Mouse (Mus musculus): ENCODE results near the gene Guca2a. TPM values are rescaled to one million over a fixed set of nuclear protein-coding genes. Genes with fewer than 3 reads are reported as not detected.
"Not testable (repeated sequence)": the region's sequence is repeated elsewhere in the genome, so short reads cannot be mapped to it uniquely, and the experiment has no call there.

Guca2a gene
- polyA plus RNA-seq, 1 experiment from 2014 or later, result not detected

DNA sequence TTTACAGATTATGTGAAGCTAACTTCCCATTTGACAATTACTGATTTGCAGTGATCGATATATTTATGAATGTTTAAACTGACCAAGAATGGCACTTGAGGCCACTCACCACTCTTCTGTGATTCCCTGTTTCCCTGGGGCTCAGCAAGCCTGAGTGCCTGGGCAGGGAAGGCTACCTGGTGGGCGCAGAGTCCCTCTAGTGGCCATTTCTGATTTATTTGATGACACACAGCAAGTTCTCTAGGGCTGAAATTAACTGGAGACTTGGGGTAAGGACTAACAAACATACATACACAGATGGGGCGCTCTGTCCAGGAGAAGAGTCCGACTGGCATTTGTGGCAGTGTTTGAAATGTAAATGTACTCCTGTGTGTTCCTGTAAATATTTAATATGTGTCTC is 9.1 kb upstream of the Guca2a start:
- not testable (repeated sequence) for H3K27ac ChIP-seq (replicated peaks); DNase-seq (ENCODE audit: low spot score); H3K4me3 ChIP-seq; H3K27me3 ChIP-seq (ENCODE audit: low read depth, poor library complexity, severe bottlenecking); H3K9me3 ChIP-seq (replicated peaks)
- 80% methylated on average over 4 of the region's 4 CpGs for WGBS
- Histone ChIP-seq H3K36me3 (peaks cover 47% of the 10 kb centered on the region), H3K4me1 (peaks cover 20% of the 10 kb centered on the region)

DNA sequence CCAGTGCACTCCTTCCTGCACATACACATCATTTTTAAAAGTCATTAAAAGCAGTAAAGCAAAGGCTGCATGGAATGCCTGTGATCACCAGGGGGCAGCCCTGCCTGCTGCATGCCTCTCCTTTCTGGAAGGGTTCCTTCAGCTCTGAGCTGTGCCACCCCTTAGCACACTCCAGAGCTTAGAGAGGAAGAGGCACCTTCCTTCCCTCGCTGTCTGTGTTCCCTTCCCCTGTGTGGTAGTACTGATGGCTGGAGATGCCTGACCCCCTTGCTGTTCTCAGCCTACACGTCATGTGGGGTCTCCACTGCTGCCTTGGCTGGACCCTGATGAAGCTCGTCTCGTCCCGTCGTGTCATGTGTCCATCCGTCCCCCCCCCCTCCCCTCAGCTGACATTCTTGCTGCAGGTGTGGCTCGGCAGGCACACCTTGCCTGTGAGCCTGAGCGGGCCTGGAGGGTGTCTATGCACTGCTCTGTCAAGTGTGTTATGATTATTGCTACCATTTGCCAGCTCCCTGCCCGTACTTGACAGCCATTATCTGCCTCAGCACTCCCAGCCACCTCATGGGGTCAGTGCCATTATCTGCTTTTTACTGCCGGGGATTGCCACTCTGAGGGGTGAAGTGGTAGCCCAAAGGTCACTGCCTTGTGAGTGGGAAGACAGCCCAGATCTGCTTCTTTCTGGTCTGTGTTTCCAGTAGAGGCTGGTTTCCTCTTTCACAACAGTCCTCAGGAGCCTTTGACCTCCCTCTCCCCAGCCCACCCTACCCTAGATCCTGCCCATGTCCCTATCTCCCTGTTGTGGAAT is 6.2 kb upstream of the Guca2a start:
- Histone ChIP-seq H3K27me3 (ENCODE audit: low read depth, poor library complexity, severe bottlenecking) (no peaks in the 10 kb centered on the region), H3K36me3 (peaks cover 30% of the 10 kb centered on the region), H3K9me3 (replicated peaks) (no peaks in the 10 kb centered on the region), H3K4me3 (no peak overlapping the region), H3K27ac (replicated peaks) (no peak overlapping the region), H3K4me1 (peaks cover 19% of the 10 kb centered on the region)
- WGBS, result 77% methylated on average over 11 of the region's 11 CpGs
- no peak for DNase-seq (ENCODE audit: low spot score)

DNA sequence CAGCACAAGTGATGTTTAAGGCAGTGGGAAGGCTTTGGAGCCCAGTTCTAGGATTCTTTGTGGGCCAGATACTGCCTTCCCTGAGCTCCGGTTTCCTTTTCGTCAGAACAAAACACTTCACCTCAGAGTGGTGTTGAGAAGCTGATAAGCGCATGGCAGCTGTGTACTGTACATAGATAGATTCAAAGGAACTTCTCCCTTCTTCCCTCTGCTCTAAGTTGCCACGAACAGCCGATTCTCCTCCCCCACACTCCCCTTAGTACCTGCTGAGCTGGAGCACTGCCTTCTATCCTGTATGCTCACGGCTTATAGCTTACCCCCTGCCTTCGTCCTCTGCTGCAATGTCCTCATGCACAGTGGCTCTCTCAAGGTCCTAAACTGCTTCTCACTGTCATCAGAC is 4.8 kb upstream of the Guca2a start:
- 69% methylated on average over 7 of the region's 7 CpGs for WGBS
- DNase-seq (ENCODE audit: low spot score), result no peak
- Histone ChIP-seq H3K36me3 (peaks cover 25% of the 10 kb centered on the region), H3K9me3 (replicated peaks) (no peaks in the 10 kb centered on the region), H3K27me3 (ENCODE audit: low read depth, poor library complexity, severe bottlenecking) (no peaks in the 10 kb centered on the region), H3K4me1 (peaks cover 13% of the 10 kb centered on the region; the same call in 1 of the 2 replicates), H3K4me3 (no peak overlapping the region), H3K27ac (replicated peaks) (no peak overlapping the region)

DNA sequence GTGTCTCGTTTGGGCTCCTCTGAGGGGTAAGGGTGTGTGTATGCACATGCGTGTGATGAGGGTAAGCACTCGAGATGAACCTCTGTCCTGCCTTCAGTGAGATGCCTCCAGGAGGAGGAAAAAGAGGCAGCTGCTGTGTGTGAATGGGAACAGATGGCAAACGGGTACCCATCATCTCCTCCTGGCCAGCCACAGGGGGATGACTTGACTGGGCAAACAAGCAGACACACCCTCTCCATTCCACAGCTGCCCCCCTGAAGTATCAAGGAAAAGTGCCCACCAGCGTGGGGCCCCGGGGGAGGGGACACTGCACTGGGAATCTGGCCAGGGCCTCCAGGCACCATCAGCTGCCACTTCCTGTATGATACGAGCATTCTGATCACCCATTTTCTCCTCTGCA is 4.2 kb upstream of the Guca2a start:
- 83% methylated on average over 7 of the region's 7 CpGs for WGBS
- no peak overlapping the region for H3K27ac ChIP-seq (replicated peaks)
- H3K27me3 ChIP-seq (ENCODE audit: low read depth, poor library complexity, severe bottlenecking), result no peaks in the 10 kb centered on the region
- peaks cover 25% of the 10 kb centered on the region for H3K36me3 ChIP-seq
- H3K9me3 ChIP-seq (replicated peaks), result no peaks in the 10 kb centered on the region
- H3K4me1 ChIP-seq, result peaks cover 13% of the 10 kb centered on the region; the same call in 1 of the 2 replicates
- no peak overlapping the region for H3K4me3 ChIP-seq
- no peak for DNase-seq (ENCODE audit: low spot score)

DNA sequence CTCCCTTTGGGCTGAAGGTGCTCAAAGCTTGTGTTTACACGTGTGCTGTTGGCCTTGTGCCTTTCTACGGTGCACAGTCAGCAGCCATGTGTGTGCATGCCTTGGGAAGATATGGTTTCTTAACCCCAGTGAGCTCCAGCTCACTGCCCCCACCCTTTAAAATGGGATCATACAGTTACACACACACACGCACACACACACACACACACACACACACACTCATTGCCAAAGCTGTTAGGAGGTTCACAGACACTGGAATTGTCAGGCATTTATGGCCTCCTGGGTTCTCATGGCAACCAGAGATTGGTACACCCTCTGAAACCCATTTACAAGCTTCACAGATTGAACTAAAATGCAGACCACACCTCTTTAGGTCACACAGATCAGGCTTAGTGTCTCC is 3.6 kb upstream of the Guca2a start:
- H3K27me3 ChIP-seq (ENCODE audit: low read depth, poor library complexity, severe bottlenecking), result no peaks in the 10 kb centered on the region
- H3K4me1 ChIP-seq, result peaks cover 13% of the 10 kb centered on the region; the same call in 1 of the 2 replicates
- WGBS, result 84% methylated on average over 3 of the region's 3 CpGs
- H3K9me3 ChIP-seq (replicated peaks), result no peaks in the 10 kb centered on the region
- no peak overlapping the region for H3K4me3 ChIP-seq
- peak; percentile 7 for DNase-seq (ENCODE audit: low spot score)
- no peak overlapping the region for H3K27ac ChIP-seq (replicated peaks)
- peaks cover 24% of the 10 kb centered on the region for H3K36me3 ChIP-seq

DNA sequence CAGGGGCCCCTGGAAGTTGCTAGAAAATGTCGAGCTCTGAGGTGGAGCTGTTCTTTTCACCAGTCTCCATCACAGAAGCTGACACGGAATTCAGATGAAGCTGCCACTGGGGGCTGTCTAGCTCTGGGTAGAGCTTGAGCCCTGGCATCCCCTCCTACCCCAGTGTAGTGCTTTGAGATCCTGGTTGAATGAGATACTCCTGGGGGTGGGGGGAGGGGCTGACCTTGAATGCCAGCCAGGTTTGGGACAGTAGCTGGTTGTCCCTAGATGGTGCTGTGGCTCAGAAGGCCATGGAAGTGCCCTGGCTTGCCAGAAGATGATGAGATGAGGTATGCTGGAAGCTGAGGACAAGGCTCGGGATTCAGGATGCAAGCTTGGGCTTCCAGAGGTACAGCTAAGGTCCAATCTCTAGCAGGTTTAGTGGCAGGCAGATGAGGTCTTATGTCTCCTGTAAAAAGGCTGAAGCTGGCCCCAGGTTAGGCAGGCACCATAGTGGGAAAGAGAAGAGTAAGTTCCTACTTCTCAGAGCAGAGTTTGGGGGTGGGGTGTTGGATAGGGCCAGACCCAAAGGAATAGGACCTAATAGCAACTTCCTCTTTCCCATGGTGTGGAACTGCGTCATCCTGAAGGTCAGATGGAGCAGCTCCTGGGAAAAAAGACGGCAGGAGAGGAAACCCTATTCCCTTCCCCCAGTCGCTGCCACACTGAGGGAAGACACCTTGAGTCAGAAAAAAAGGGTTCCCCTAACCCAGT is 2.4 kb upstream of the Guca2a start:
- Histone ChIP-seq H3K27me3 (ENCODE audit: low read depth, poor library complexity, severe bottlenecking) (no peaks in the 10 kb centered on the region), H3K36me3 (peaks cover 12% of the 10 kb centered on the region), H3K4me3 (no peak overlapping the region), H3K27ac (replicated peaks) (no peak overlapping the region), H3K4me1 (peaks cover 13% of the 10 kb centered on the region; the same call in 1 of the 2 replicates), H3K9me3 (replicated peaks) (no peaks in the 10 kb centered on the region)
- DNase-seq (ENCODE audit: low spot score), result no peak
- 79% methylated on average over 6 of the region's 6 CpGs for WGBS

DNA sequence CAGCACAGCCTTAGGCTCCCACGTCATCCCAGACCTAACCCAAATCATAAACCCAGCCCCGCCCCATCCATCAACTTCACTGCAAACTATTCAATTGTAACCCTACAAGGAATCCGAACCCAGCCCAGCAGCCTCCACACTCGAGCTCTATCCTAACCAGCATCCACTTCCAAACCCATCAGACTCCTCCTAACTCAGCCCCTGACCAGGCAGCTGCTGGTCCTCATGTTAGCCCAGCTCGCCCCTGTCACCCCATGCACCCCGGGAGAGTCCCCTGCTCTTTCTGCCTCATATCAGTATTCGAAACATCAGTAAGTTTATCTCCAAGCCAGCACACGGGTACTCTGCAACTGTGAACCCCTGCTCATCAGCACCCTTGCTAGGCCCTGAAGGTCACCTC is 1.8 kb upstream of the Guca2a start:
- no peak overlapping the region for H3K27ac ChIP-seq (replicated peaks)
- peaks cover 13% of the 10 kb centered on the region; the same call in 1 of the 2 replicates for H3K4me1 ChIP-seq
- no peaks in the 10 kb centered on the region for H3K27me3 ChIP-seq (ENCODE audit: low read depth, poor library complexity, severe bottlenecking)
- no peak overlapping the region for H3K4me3 ChIP-seq
- H3K9me3 ChIP-seq (replicated peaks), result no peaks in the 10 kb centered on the region
- DNase-seq (ENCODE audit: low spot score), result no peak
- 82% methylated on average over 8 of the region's 8 CpGs for WGBS
- H3K36me3 ChIP-seq, result peaks cover 6% of the 10 kb centered on the region; the same call in 1 of the 2 replicates

DNA sequence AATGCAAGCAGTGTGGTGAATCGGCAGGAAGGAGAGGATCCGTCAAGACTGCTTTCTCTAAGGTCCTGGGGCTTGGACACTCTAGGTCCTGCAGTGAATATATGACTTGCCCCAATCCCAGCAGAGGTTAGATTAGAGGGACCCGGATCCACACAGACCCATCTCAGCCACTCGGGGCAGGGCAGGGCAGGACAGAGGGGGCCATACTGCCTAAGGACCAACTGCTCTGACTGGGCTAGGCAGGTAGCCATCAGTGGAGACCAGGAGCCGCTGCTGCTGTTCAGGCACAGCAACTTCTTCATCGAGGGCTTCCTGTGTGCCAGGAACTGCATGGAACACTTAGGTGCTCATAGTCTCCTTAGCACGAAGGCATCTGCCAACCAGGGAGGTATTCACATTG is 773 bp upstream of the Guca2a start:
- peak; percentile 8 for DNase-seq (ENCODE audit: low spot score)
- WGBS, result 87% methylated on average over 7 of the region's 7 CpGs
- Histone ChIP-seq H3K4me3 (no peak overlapping the region), H3K9me3 (replicated peaks) (no peaks in the 10 kb centered on the region), H3K4me1 (peaks cover 13% of the 10 kb centered on the region; the same call in 1 of the 2 replicates), H3K36me3 (no peaks in the 10 kb centered on the region), H3K27ac (replicated peaks) (no peak overlapping the region), H3K27me3 (ENCODE audit: low read depth, poor library complexity, severe bottlenecking) (no peaks in the 10 kb centered on the region)

DNA sequence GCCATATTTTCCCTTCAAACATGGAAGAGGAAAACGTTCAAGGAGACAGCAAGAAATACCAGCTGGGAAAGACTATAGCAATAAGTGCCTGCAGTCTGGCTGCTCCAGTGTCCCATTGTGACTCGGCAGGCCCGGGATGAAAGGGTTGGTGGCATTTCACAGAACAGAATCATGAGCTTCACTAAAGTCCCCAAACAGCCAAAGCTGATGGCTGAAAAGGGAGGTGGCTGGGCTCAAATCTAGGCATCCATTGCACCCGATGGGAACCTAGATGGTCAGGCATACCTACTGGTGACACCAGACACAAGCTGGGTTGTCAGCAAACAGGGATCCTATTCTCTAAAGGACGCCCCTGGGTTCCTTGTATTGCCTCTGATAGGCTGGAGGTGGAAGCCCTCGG is 442 bp downstream of the Guca2a start:
- no peaks in the 10 kb centered on the region for H3K27me3 ChIP-seq (ENCODE audit: low read depth, poor library complexity, severe bottlenecking)
- no peak overlapping the region for H3K4me3 ChIP-seq
- H3K36me3 ChIP-seq, result no peaks in the 10 kb centered on the region
- H3K4me1 ChIP-seq, result peaks cover 11% of the 10 kb centered on the region; the same call in 1 of the 2 replicates
- no peak for DNase-seq (ENCODE audit: low spot score)
- H3K27ac ChIP-seq (replicated peaks), result no peak overlapping the region
- no peaks in the 10 kb centered on the region for H3K9me3 ChIP-seq (replicated peaks)
- WGBS, result 90% methylated on average over 6 of the region's 6 CpGs

DNA sequence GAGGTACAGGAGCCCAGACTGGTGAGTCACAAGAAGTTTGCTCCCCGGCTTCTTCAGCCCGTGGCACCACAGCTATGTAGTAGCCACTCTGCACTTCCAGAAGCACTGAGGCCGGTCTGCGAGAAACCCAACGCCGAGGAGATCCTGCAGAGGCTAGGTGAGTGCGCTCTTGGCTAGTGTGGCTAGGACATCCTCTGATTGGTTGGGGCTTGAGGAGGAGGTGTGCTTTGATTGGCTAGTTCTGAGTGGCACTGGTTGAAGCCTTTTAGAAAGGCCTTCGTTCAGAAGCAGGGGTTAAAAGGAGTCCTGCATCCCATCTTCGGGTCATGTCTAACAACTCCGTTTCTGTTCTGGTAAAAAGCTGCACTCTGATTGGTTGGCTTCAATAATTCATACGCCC is 1.2 kb downstream of the Guca2a start:
- no peak for DNase-seq (ENCODE audit: low spot score)
- no peak overlapping the region for H3K27ac ChIP-seq (replicated peaks)
- WGBS, result 64% methylated on average over 11 of the region's 11 CpGs
- H3K27me3 ChIP-seq (ENCODE audit: low read depth, poor library complexity, severe bottlenecking), result no peaks in the 10 kb centered on the region
- no peak overlapping the region for H3K4me3 ChIP-seq
- H3K4me1 ChIP-seq, result 0 out of 2 replicates have a peak, but pooled peaks cover 5% of the 10 kb centered on the region
- H3K36me3 ChIP-seq, result no peaks in the 10 kb centered on the region
- no peaks in the 10 kb centered on the region for H3K9me3 ChIP-seq (replicated peaks)

DNA sequence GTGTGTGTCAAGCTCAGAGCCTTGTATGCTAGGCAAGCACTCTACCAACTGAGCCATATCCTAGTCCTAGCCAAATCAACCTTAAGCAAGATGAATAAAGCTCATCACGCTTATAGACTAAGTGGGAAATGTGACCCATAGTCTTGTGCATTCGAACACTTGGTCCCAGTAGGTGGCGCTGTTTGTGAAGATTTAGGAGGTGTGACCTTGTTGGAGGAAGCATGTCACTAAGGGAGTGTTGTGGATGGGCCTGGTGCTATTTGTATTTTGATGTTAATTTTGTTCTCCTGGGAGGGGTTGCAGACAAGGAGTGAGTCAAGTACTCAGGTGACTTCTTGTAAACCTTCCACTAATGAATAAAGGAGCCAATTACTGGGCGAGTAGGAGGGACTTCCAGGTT is 5.2 kb downstream of the Guca2a start:
- no peaks in the 10 kb centered on the region for H3K4me1 ChIP-seq
- DNase-seq (ENCODE audit: low spot score), result no peak
- 89% methylated on average over 4 of the region's 4 CpGs for WGBS

DNA sequence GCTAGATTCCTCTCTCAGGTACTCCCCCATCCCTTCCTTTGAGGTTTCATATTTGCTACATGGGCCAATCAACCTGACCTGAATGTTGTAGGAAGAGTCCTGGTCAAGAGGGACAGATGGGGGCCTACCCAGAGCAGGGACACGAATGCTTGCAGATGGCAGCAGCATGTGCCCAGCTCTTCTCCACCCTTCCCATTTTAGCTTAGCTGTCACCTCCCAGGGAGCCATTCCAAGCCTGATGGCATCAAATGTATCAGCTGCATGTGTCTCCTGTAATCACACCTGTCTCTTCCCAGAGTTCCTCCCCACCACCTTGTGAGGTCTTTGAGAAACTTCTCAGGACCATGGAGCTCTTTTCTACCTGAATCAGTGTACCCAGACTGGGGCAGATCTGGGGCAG is 19.5 kb downstream of the Guca2a start:
- Histone ChIP-seq H3K36me3 (no peaks in the 10 kb centered on the region), H3K27ac (replicated peaks) (no peak overlapping the region), H3K4me1 (no peaks in the 10 kb centered on the region), H3K27me3 (ENCODE audit: low read depth, poor library complexity, severe bottlenecking) (no peaks in the 10 kb centered on the region), H3K9me3 (replicated peaks) (peaks cover 11% of the 10 kb centered on the region), H3K4me3 (no peak overlapping the region)
- WGBS, result 88% methylated on average over 1 of the region's 1 CpGs
- DNase-seq (ENCODE audit: low spot score), result no peak

More for the DNA sequence above, 5.2 kb downstream of the Guca2a start:
- no peaks in the 10 kb centered on the region for H3K27me3 ChIP-seq (ENCODE audit: low read depth, poor library complexity, severe bottlenecking)
- no peaks in the 10 kb centered on the region for H3K9me3 ChIP-seq (replicated peaks)
- no peak overlapping the region for H3K4me3 ChIP-seq
- H3K36me3 ChIP-seq, result no peaks in the 10 kb centered on the region
- H3K27ac ChIP-seq (replicated peaks), result no peak overlapping the region

DNA sequence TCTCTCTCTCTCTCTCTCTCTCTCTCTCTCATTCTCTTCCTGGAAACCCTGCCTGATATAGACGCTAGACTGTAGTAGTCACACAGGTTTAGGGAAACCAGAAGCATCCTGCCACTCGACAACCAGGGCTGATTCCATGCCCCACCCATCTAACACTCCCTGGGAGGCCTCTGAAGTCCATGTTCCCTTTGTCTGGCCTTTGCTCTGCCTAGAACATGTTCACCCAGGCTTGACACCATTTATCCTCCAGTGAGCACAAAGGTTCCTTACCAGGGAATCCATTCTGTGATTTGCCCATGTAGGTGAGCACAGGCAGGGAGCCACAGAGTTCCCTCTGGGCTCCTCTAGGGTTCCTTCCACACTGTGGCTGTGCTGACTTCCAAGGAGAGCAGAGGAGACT is 20.7 kb downstream of the Guca2a start:
- H3K4me3 ChIP-seq, result no peak overlapping the region
- no peaks in the 10 kb centered on the region for H3K36me3 ChIP-seq
- 71% methylated on average over 2 of the region's 2 CpGs for WGBS

More for the DNA sequence above, 20.7 kb downstream of the Guca2a start:
- Histone ChIP-seq H3K27ac (replicated peaks) (no peak overlapping the region), H3K4me1 (no peaks in the 10 kb centered on the region), H3K27me3 (ENCODE audit: low read depth, poor library complexity, severe bottlenecking) (no peaks in the 10 kb centered on the region), H3K9me3 (replicated peaks) (peaks cover 5% of the 10 kb centered on the region)
- no peak for DNase-seq (ENCODE audit: low spot score)
